Mouse (Mus musculus): ENCODE results near the gene Nat8f2.
"Not testable (repeated sequence)": the region's sequence is repeated elsewhere in the genome, so short reads cannot be mapped to it uniquely, and the experiment has no call there.

Nat8f2 gene

GRCm38 (mm10) chr6:85864900-85865639, 3.9 kb downstream of the Nat8f2 start:
- DNase-seq (ENCODE audit: extremely low read depth, low read depth), result not testable (repeated sequence)

GRCm38 (mm10) chr6:85863840-85864239, 5.1 kb downstream of the Nat8f2 start:
- no peak for DNase-seq (ENCODE audit: extremely low read depth, low read depth)

- no peak for DNase-seq (ENCODE audit: extremely low read depth, low read depth)
Measured at GRCm38 (mm10) chr6:85863136-85863535, 5.8 kb downstream of the Nat8f2 start.

- DNase-seq (ENCODE audit: extremely low read depth, low read depth), result no peak
Measured at GRCm38 (mm10) chr6:85862565-85862964, 6.4 kb downstream of the Nat8f2 start.

- DNase-seq (ENCODE audit: extremely low read depth, low read depth), result no peak
Measured at GRCm38 (mm10) chr6:85861247-85861646, 7.7 kb downstream of the Nat8f2 start.

GRCm38 (mm10) chr6:85856194-85856678, 12.7 kb downstream of the Nat8f2 start:
- DNase-seq (ENCODE audit: extremely low read depth, low read depth), result no peak

GRCm38 (mm10) chr6:85853481-85853880, 15.5 kb downstream of the Nat8f2 start:
- DNase-seq (ENCODE audit: extremely low read depth, low read depth), result no peak

GRCm38 (mm10) chr6:85851062-85851773, 17.7 kb downstream of the Nat8f2 start:
- no peak for DNase-seq (ENCODE audit: extremely low read depth, low read depth)

GRCm38 (mm10) chr6:85849240-85849639, 19.7 kb downstream of the Nat8f2 start:
- no peak for DNase-seq (ENCODE audit: extremely low read depth, low read depth)

- no peak for DNase-seq (ENCODE audit: extremely low read depth, low read depth)
Measured at GRCm38 (mm10) chr6:85848140-85848539, 20.8 kb downstream of the Nat8f2 start.

- DNase-seq (ENCODE audit: extremely low read depth, low read depth), result no peak
Measured at GRCm38 (mm10) chr6:85846921-85847320, 22.0 kb downstream of the Nat8f2 start.

GRCm38 (mm10) chr6:85843677-85844458, 25.1 kb downstream of the Nat8f2 start:
- not testable (repeated sequence) for DNase-seq (ENCODE audit: extremely low read depth, low read depth)

- DNase-seq (ENCODE audit: extremely low read depth, low read depth), result no peak
Measured at GRCm38 (mm10) chr6:85839982-85840381, 29.0 kb downstream of the Nat8f2 start.

- no peak for DNase-seq (ENCODE audit: extremely low read depth, low read depth)
Measured at GRCm38 (mm10) chr6:85838674-85839073, 30.3 kb downstream of the Nat8f2 start.

- not testable (repeated sequence) for DNase-seq (ENCODE audit: extremely low read depth, low read depth)
Measured at GRCm38 (mm10) chr6:85837307-85837706, 31.7 kb downstream of the Nat8f2 start.

- not testable (repeated sequence) for DNase-seq (ENCODE audit: extremely low read depth, low read depth)
Measured at GRCm38 (mm10) chr6:85836827-85837226, 32.1 kb downstream of the Nat8f2 start.

GRCm38 (mm10) chr6:85836098-85836497, 32.9 kb downstream of the Nat8f2 start:
- DNase-seq (ENCODE audit: extremely low read depth, low read depth), result not testable (repeated sequence)

- not testable (repeated sequence) for DNase-seq (ENCODE audit: extremely low read depth, low read depth)
Measured at GRCm38 (mm10) chr6:85835104-85835503, 33.9 kb downstream of the Nat8f2 start.

GRCm38 (mm10) chr6:85834504-85835100, 34.4 kb downstream of the Nat8f2 start:
- DNase-seq (ENCODE audit: extremely low read depth, low read depth), result not testable (repeated sequence)

GRCm38 (mm10) chr6:85831796-85832321, 37.1 kb downstream of the Nat8f2 start, which contains the start of gene Nat8:
Nat8 (minus strand) TSS chr6:85832082.
- DNase-seq (ENCODE audit: extremely low read depth, low read depth), result no peak

GRCm38 (mm10) chr6:85829462-85829861, 39.5 kb downstream of the Nat8f2 start:
- DNase-seq (ENCODE audit: extremely low read depth, low read depth), result no peak

All from MEL-GATA-1-ER (cell line).